Mouse (Mus musculus) bone marrow macrophage, adult 2 months (primary cell): ENCODE measurements around the gene Cyp11a1. TPM values are rescaled to one million over a fixed set of nuclear protein-coding genes. Genes with fewer than 3 reads are reported as not detected.

Experiments
- H3K27ac ChIP-seq: 2 replicates; pipeline ENCODE4 v1.5.1; 2012; ENCODE audit warnings: low read depth, low read length; ENCODE audit not compliant: insufficient read depth
- H3K4me1 ChIP-seq: 2 replicates; pipeline ENCODE4 v1.6.1; 2012; ENCODE audit warnings: low read length; ENCODE audit not compliant: control insufficient read depth, insufficient read depth
- H3K4me3 ChIP-seq: 2 replicates; pipeline ENCODE4 v1.5.1; 2012; ENCODE audit warnings: mild to moderate bottlenecking, low read length, moderate library complexity; ENCODE audit not compliant: insufficient read depth
- CTCF ChIP-seq: IDR thresholded peaks from 2 replicates; pipeline ENCODE4 v1.5.1; 2012; ENCODE audit warnings: low read depth, mild to moderate bottlenecking, low read length, moderate library complexity
- POLR2A ChIP-seq: IDR thresholded peaks from 2 replicates; pipeline ENCODE4 v1.6.1; 2012; ENCODE audit warnings: mild to moderate bottlenecking, low read depth, low read length, borderline replicate concordance
- polyA plus RNA-seq: library from polyadenylated mRNA; stranded (reverse); fragments of >200 nt; gene quantifications from 2 replicates; pipeline ENCODE4 v1.2.4, GENCODE M21; 2012; ENCODE audit not compliant: missing spikeins, insufficient read depth, insufficient read length

Cyp11a1 gene
- polyA plus RNA-seq, 1 experiment = 0.36 TPM

DNA sequence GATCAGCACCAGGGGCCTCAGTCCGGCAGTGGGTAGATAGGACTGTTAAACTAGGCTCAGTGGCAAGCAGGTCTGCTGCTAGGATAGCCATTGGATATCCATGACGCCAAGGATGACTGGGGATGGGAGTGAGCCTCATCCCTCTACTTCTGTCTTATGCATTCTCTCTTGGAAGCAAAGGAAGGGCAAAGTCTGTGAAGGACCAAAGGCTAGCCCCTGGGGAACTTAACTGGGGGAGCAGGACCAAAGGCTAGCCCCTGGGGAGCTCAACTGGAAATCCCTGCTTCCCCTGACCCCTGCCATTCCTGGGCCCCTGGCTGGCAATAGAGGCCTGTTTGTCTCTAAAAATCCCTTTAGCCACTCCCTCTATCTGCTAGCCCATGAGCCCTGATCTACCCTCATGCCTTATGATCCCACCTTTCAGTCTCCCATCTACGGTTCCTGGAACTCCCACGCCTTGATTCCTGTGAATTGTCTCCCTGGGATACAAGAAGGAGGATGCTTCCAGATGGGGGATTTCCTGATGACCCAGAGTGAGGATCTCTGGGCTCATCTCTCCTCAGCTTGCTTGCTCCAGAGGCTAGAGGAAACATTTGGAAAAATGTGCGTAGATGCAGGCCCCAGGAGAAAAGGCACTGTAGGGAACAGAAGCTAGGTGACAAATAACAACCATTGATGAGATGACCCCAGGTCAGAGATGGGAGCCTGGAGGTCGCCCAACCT is 41.5 kb upstream of the Cyp11a1 start:
- TF ChIP-seq CTCF (no peak), POLR2A (no peak)
- Histone ChIP-seq H3K4me1 (no peaks in the 10 kb centered on the region), H3K27ac (no peak overlapping the region), H3K4me3 (no peak overlapping the region)

DNA sequence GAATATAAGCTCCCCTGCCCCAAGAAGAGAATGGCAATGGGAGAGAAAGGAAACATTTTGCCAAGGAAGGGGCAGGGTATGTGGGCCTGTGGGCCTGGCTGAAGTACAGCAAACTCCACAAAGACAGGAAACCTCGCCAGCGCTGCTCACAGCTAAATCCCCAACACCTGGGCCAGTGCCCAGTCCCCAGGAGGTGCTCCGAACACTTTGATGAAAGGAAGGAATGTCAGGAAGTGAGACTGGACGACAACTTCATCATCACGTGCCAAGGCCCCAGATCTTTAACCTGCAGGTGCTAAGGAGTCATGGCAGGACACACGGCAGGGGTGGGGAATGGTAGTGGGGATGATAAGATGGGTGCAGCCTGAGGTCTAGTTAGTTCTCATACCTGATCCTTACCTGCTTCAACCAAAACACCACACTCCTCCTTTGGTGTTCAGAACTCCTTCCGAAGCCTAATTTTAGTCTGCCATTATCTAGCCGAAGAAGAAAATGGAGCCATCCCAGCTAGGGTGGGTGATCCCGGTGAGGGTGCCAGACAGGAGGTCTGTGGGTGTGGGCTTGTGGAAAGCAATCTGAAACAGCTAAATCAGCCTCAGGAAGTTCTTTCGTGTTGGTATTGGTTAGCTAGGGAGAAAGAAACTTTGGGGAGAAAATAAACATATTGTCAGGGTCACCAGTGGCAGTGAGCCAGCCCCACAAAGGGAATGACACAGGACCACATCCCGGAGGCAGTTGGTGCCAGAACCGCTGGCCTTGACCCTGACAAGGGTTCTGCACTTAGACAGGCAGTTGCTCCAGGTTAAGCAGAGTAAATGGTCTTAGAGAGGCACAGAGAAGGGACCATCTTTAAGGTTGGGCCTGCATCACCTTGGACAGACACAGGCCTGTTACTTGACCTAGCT is 40.7 kb upstream of the Cyp11a1 start:
- Histone ChIP-seq H3K27ac (no peak overlapping the region), H3K4me3 (no peak overlapping the region), H3K4me1 (no peaks in the 10 kb centered on the region)
- TF ChIP-seq CTCF (no peak), POLR2A (no peak)

DNA sequence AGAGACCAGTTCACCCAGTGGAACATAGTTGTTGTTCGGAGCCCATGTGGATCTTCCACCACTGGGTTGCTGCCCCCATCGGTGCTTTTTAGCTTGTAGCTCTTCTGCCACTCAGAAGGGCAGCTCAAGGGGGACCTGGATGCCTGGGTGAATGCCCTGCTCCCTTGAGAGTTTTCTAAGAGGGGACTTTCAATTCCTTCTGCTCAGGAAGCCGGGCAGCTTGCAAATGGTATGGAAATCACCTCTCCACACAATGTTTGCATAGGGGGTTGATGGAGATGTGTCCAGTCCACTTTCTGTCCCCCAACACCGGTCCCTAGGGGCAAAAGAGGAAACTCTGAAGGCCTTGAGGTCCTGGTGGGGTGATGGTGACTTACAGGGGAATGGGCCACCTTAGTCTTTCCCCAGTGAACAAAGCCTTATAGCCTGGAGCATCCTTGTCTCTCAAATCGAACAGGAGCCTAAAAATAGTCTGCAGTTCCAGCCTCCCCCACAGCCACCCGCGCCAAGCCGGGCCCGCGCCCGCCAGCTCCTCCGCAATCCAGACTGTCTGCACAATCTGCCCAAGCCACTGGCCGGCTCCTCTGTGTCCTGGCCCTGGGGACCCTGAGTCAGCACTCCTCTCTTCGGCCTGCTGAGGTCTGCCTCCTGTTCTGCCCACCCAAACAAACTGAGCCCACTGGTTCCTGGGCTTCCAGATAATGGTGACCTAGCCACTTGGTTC is 38.8 kb upstream of the Cyp11a1 start:
- no peak overlapping the region for H3K27ac ChIP-seq
- H3K4me1 ChIP-seq = no peaks in the 10 kb centered on the region
- H3K4me3 ChIP-seq = no peak overlapping the region
- no peak for TF ChIP-seq CTCF
- no peak for TF ChIP-seq POLR2A

DNA sequence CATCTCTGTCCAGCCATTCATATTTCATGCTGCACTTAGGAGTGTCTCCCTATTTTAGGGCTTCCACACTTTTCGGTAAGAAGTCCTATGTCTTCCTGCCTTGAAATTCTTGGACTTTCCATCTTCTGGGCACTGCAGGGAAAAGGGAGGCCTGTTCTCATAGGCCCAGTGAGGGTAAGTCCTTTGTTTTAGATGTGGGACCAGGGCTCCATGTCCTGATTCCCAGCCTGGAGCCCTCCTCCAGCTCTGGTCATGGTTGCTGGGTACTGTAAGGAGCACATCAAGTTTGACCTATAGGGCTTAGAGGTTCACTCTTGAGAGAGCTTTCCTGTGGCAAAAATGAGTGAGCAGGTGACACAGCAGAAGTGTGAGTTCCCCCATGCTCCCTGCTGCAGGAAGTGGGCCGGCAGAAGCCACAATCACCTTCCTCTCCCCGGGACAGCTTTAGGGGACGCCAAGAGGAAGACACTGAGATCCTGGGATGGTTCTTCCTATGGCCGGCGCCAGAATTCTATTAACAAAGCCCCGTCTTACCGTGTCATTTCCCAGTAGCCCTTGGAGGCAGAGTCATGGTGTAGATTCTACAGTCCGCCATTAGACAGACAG is 37.9 kb upstream of the Cyp11a1 start:
- no peak overlapping the region for H3K27ac ChIP-seq
- TF ChIP-seq CTCF (no peak), POLR2A (no peak)
- peaks cover 2% of the 10 kb centered on the region; the same call in 1 of the 2 replicates for H3K4me1 ChIP-seq
- H3K4me3 ChIP-seq = no peak overlapping the region

DNA sequence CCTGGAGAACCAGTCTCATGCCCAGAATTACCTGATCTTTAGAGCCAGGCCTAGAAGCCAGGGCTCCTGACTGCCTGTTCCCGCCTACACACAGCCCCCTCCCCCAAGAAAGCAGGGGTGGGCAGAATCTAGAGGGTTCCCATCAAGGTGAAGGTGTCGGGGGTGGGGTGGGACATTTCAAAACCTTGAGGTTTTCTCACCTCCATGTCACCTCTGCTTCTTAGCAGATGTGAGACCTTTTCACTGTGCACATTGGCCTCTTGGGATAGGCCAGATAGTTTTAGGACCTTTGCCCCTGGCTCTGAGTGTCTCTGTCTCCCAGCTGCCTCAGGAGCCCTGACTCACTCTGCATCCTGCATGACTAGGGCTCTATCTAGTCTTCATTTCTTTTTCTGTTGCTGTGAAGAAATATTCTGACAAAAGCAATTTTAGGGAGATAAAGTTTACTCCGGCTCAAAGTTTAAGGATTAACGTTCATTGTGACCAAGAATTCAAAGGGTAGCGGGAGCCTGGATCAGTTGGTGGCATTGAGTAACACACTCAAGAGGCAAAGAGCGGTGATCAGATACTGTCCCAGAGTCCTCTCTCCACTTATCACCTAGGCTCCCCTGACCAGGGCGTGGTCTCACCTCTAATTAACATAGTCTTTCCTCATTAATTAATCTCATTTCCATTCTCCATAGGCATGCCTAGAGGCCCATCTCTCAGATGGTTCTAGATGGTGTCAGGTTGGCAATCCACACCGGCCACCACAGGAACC is 37.2 kb upstream of the Cyp11a1 start:
- Histone ChIP-seq H3K4me1 (peaks cover 2% of the 10 kb centered on the region; the same call in 1 of the 2 replicates), H3K4me3 (no peak overlapping the region), H3K27ac (no peak overlapping the region)
- TF ChIP-seq CTCF (no peak), POLR2A (no peak)

DNA sequence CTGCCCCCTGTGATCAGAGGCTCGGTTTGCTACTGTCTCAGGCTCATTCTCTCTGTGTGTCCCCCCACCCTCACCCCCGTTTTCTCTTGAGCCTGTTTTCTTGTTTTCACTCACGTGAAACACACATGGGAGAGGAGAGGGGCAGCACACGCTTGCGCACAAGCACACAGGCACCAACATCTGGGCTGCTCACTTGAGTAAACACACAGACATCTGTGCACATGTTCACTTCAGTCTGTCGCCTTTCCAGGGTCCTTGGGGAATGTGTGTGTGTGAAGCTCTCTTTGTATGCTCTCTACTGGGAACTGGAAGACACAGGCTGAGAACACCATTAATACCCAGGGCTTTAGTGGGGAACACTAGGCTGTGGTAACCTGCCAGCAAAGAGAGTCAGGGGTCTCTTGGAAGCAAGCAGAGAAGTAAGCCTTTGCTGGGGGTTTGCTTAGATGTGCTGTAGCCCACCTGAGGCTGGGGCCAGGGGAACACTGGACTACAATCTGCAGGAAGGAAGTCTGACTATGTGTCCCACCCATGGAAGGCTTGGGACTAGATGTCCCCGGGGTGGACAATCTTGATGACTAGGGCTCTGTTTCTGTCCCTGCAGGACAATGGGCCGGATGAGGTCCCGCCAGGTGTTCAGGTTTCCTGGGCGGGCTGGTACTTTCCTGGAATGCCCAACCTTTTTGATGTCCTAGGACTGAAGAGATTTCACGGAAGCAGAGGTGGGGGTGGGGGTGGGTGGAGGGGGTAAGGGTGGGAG is 36.3 kb upstream of the Cyp11a1 start:
- no peak overlapping the region for H3K27ac ChIP-seq
- H3K4me3 ChIP-seq = no peak overlapping the region
- H3K4me1 ChIP-seq = peaks cover 4% of the 10 kb centered on the region; the same call in 1 of the 2 replicates
- TF ChIP-seq CTCF (no peak), POLR2A (no peak)

DNA sequence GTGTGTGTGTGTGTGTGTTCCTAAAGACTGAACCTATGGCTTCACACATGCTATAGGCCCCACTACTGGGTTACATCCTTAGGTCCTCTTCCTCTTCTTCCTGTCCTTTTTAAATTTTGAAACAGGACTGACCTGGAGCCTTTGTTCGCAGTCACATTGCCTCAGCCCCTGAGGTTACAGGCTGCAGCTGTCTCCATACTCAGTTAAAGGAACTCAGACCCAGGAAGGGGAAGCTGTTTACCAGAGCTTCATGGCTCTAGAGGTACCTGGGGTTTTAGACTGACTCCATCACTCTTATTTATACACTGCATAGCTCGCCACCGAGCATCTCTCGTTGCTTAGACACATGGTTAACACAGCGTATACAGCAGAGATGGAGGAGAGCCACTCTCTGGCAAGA is 34.8 kb upstream of the Cyp11a1 start:
- Histone ChIP-seq H3K27ac (no peak overlapping the region), H3K4me3 (no peak overlapping the region), H3K4me1 (peaks cover 4% of the 10 kb centered on the region; the same call in 1 of the 2 replicates)
- TF ChIP-seq POLR2A (no peak), CTCF (no peak)

DNA sequence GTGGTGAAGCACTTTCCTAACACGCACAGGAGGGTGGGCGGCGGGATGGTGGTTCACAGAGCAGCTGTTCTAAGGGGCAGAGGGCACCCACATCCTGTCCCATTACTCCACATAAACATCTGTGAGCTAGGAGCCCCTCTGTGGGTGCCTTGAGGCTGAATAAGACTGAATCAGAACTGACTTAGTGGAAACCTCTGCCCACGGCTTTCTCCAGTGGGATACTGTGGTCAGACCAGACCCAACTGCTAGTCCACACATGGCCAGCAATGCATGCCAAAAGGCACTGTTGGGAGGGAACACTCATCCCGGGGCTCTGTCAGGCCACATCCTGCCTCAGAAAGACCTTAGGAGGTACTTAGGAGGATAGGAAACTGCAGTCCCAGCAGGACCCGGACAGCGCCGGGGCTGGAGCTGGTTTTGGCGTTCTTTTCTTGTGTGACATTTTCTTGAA is 34.0 kb upstream of the Cyp11a1 start:
- no peak for TF ChIP-seq CTCF
- TF ChIP-seq POLR2A = no peak
- Histone ChIP-seq H3K4me3 (no peak overlapping the region), H3K27ac (no peak overlapping the region), H3K4me1 (peaks cover 4% of the 10 kb centered on the region; the same call in 1 of the 2 replicates)
